Mouse (Mus musculus) midbrain, embryonic 12.5 days (tissue): ENCODE data around the gene Bach1. TPM values are rescaled to one million over a fixed set of nuclear protein-coding genes. Genes with fewer than 3 reads are reported as not detected.

Experiments
- ATAC-seq: fragments of 200-750 bp; cut with Nextera tagmentation; 2 replicates; pipeline ENCODE4 v1.8.0; 2017; ENCODE audit warnings: low read depth, moderate TSS enrichment, moderate library complexity; ENCODE audit not compliant: low FRiP score
- H3K27ac ChIP-seq: fragments of 300-500 bp; sonication (generic); replicated peaks from 2 replicates; pipeline ENCODE4 v1.5.1; 2016; ENCODE audit warnings: mild to moderate bottlenecking
- H3K27me3 ChIP-seq: fragments of 300-500 bp; sonication (generic); 2 replicates; pipeline ENCODE4 v1.6.1; 2016; ENCODE audit warnings: mild to moderate bottlenecking
- H3K36me3 ChIP-seq: fragments of 300-500 bp; sonication (generic); 2 replicates; pipeline ENCODE4 v1.6.1; 2016
- H3K4me1 ChIP-seq: fragments of 300-500 bp; sonication (generic); 2 replicates; pipeline ENCODE4 v1.6.1; 2016
- H3K4me2 ChIP-seq: fragments of 300-500 bp; sonication (generic); replicated peaks from 2 replicates; pipeline ENCODE4 v1.6.1; 2016; ENCODE audit warnings: mild to moderate bottlenecking, moderate library complexity
- H3K4me3 ChIP-seq: fragments of 300-500 bp; sonication (generic); 2 replicates; pipeline ENCODE4 v1.5.1; 2016; ENCODE audit warnings: mild to moderate bottlenecking
- H3K9ac ChIP-seq: fragments of 300-500 bp; sonication (generic); replicated peaks from 2 replicates; pipeline ENCODE4 v1.6.1; 2016; ENCODE audit warnings: mild to moderate bottlenecking, moderate library complexity
- H3K9me3 ChIP-seq: fragments of 300-500 bp; sonication (generic); 2 replicates; pipeline ENCODE4 v1.6.1; 2016; ENCODE audit warnings: mild to moderate bottlenecking
- WGBS: fragments of 180-500 bp; shearing (Covaris S2); methylation state at CpG from one replicate; pipeline ENCODE4 v1.1.7; 2016; 5-methylcytosine and 5-hydroxymethylcytosine counted together
- polyA plus RNA-seq: library from polyadenylated mRNA; unstranded; fragments of >200 nt; fragmentation: Nextera tagmentation; extraction: Ambion mirVana; gene quantifications from 2 replicates; pipeline ENCODE4 v1.2.1, GENCODE M21; 2016

Gene Bach1
- polyA plus RNA-seq, 1 experiment from 2014 or later: 24.4 TPM

GRCm38 (mm10) chr16:87728703-87729102 is 30.0 kb downstream of the Bach1 start:
- WGBS: 92% methylated on average over 8 of the region's 8 CpGs
- Histone ChIP-seq H3K9me3 (no peaks in the 10 kb centered on the region), H3K4me2 (no peak overlapping the region), H3K27ac (no peak overlapping the region), H3K4me3 (no peak overlapping the region), H3K4me1 (no peaks in the 10 kb centered on the region), H3K27me3 (no peaks in the 10 kb centered on the region), H3K9ac (no peak overlapping the region), H3K36me3 (peaks cover 53% of the 10 kb centered on the region)
- ATAC-seq: no peak

GRCm38 (mm10) chr16:87729469-87729868 is 30.7 kb downstream of the Bach1 start:
- Histone ChIP-seq H3K9ac (no peak overlapping the region), H3K27ac (no peak overlapping the region), H3K4me3 (no peak overlapping the region), H3K27me3 (no peaks in the 10 kb centered on the region), H3K9me3 (no peaks in the 10 kb centered on the region), H3K4me1 (no peaks in the 10 kb centered on the region), H3K36me3 (peaks cover 54% of the 10 kb centered on the region), H3K4me2 (no peak overlapping the region)
- WGBS: 94% methylated on average over 20 of the region's 20 CpGs
- ATAC-seq: no peak

- ATAC-seq: no peak
- H3K36me3 ChIP-seq: peaks cover 20% of the 10 kb centered on the region
- H3K9ac ChIP-seq: no peak overlapping the region
- WGBS: 90% methylated on average over 4 of the region's 4 CpGs
- H3K27ac ChIP-seq: no peak overlapping the region
- no peaks in the 10 kb centered on the region for H3K27me3 ChIP-seq
- no peaks in the 10 kb centered on the region for H3K4me1 ChIP-seq
- no peak overlapping the region for H3K4me3 ChIP-seq
- no peaks in the 10 kb centered on the region for H3K9me3 ChIP-seq
- no peak overlapping the region for H3K4me2 ChIP-seq
Measured at GRCm38 (mm10) chr16:87734868-87735381, 36.2 kb downstream of the Bach1 start.

- WGBS: 93% methylated on average over 11 of the region's 11 CpGs
- no peaks in the 10 kb centered on the region for H3K4me1 ChIP-seq
- ATAC-seq: no peak
Measured at GRCm38 (mm10) chr16:87736106-87736505, 37.4 kb downstream of the Bach1 start.

DNA sequence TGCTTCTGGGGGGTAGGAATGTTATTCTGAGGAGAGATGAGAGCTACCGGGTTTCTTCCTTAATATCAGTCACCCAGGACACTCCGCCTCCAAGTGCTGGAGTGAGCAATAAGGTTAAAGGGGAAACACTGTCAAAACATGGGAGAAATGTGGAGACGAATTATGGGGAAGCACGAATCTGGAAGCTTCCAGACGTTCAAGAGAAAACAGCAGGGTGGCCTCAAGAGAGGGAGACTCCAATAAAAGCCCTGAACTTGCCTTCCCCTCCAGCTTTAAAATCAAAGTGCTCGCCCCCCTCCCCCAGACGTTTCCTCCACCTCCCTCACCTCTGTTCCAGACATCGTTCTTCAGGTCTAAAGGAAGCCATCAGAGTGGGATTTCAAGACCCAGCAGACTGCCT is 38.6 kb downstream of the Bach1 start:
- H3K4me2 ChIP-seq: no peak overlapping the region
- no peaks in the 10 kb centered on the region for H3K4me1 ChIP-seq
- no peak overlapping the region for H3K9ac ChIP-seq
- H3K27me3 ChIP-seq: no peaks in the 10 kb centered on the region
- WGBS: 80% methylated on average over 8 of the region's 8 CpGs
- no peaks in the 10 kb centered on the region for H3K9me3 ChIP-seq
- 0 out of 2 replicates have a peak, but pooled peaks cover 4% of the 10 kb centered on the region for H3K36me3 ChIP-seq
- H3K4me3 ChIP-seq: no peak overlapping the region
- H3K27ac ChIP-seq: no peak overlapping the region
- ATAC-seq: no peak

More at GRCm38 (mm10) chr16:87736106-87736505, 37.4 kb downstream of the Bach1 start:
- Histone ChIP-seq H3K4me2 (no peak overlapping the region), H3K27me3 (no peaks in the 10 kb centered on the region), H3K36me3 (peaks cover 8% of the 10 kb centered on the region; the same call in 1 of the 2 replicates), H3K9ac (no peak overlapping the region), H3K9me3 (no peaks in the 10 kb centered on the region), H3K27ac (no peak overlapping the region), H3K4me3 (no peak overlapping the region)

GRCm38 (mm10) chr16:87737842-87738639 is 39.3 kb downstream of the Bach1 start:
- WGBS: 91% methylated on average over 21 of the region's 21 CpGs
- ATAC-seq: no peak
- H3K9ac ChIP-seq: no peak overlapping the region
- H3K27ac ChIP-seq: no peak overlapping the region
- no peaks in the 10 kb centered on the region for H3K9me3 ChIP-seq
- no peak overlapping the region for H3K4me2 ChIP-seq
- no peaks in the 10 kb centered on the region for H3K27me3 ChIP-seq
- 0 out of 2 replicates have a peak, but pooled peaks cover 4% of the 10 kb centered on the region for H3K36me3 ChIP-seq
- H3K4me3 ChIP-seq: no peak overlapping the region
- H3K4me1 ChIP-seq: no peaks in the 10 kb centered on the region

DNA sequence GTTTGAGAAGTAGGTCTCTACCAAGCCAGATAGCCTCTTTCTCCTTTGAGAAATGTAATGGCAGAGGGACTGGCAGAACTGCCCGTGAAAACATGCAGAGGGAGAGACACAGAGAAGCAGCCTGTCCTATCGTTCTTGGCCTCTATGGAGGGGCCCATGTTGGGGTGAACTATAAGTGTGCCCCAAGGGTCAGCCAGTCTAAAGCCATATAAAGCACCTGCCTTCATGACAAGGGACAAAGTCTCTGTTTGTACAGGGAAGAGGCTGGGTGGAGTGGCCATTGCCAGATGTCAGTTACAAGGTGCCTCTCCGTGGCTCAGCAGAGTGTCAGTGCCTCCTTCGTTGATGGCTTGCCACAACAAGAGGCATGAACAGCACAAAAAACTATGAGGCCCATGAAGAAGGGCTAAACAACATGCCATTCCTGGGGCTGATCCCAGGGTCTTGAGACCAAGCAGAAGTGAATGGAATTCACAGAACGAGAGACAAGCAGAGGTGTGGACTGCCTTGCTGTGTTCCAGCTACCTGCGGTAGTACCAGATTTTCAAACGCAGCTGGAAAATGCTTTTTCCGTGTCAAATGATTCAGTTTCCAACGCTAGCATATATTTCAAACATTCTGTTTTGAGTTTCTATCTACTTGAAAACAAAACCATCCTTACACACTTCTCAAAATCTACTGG is 42.4 kb downstream of the Bach1 start:
- H3K27ac ChIP-seq: no peak overlapping the region
- no peak overlapping the region for H3K4me3 ChIP-seq
- 91% methylated on average over 9 of the region's 9 CpGs for WGBS
- no peaks in the 10 kb centered on the region for H3K36me3 ChIP-seq
- no peaks in the 10 kb centered on the region for H3K9me3 ChIP-seq
- no peak for ATAC-seq
- H3K4me1 ChIP-seq: no peaks in the 10 kb centered on the region; the same call in 1 of the 2 replicates
- no peak overlapping the region for H3K9ac ChIP-seq
- H3K27me3 ChIP-seq: no peaks in the 10 kb centered on the region
- no peak overlapping the region for H3K4me2 ChIP-seq

- H3K9ac ChIP-seq: no peak overlapping the region
- no peaks in the 10 kb centered on the region; the same call in 1 of the 2 replicates for H3K4me1 ChIP-seq
- H3K27ac ChIP-seq: no peak overlapping the region
- H3K9me3 ChIP-seq: 0 out of 2 replicates have a peak, but pooled peaks cover 5% of the 10 kb centered on the region
- no peak overlapping the region for H3K4me3 ChIP-seq
- H3K36me3 ChIP-seq: no peaks in the 10 kb centered on the region
- no peak overlapping the region for H3K4me2 ChIP-seq
- ATAC-seq: no peak
- 34% methylated on average over 3 of the region's 3 CpGs for WGBS
- no peaks in the 10 kb centered on the region for H3K27me3 ChIP-seq
Measured at GRCm38 (mm10) chr16:87743661-87744060, 44.9 kb downstream of the Bach1 start.

GRCm38 (mm10) chr16:87744338-87744737 is 45.6 kb downstream of the Bach1 start:
- Histone ChIP-seq H3K9me3 (0 out of 2 replicates have a peak, but pooled peaks cover 5% of the 10 kb centered on the region), H3K4me2 (no peak overlapping the region), H3K4me1 (no peaks in the 10 kb centered on the region; the same call in 1 of the 2 replicates), H3K36me3 (no peaks in the 10 kb centered on the region), H3K4me3 (no peak overlapping the region), H3K27me3 (no peaks in the 10 kb centered on the region), H3K9ac (no peak overlapping the region), H3K27ac (no peak overlapping the region)
- 91% methylated on average over 2 of the region's 2 CpGs for WGBS
- ATAC-seq: no peak

DNA sequence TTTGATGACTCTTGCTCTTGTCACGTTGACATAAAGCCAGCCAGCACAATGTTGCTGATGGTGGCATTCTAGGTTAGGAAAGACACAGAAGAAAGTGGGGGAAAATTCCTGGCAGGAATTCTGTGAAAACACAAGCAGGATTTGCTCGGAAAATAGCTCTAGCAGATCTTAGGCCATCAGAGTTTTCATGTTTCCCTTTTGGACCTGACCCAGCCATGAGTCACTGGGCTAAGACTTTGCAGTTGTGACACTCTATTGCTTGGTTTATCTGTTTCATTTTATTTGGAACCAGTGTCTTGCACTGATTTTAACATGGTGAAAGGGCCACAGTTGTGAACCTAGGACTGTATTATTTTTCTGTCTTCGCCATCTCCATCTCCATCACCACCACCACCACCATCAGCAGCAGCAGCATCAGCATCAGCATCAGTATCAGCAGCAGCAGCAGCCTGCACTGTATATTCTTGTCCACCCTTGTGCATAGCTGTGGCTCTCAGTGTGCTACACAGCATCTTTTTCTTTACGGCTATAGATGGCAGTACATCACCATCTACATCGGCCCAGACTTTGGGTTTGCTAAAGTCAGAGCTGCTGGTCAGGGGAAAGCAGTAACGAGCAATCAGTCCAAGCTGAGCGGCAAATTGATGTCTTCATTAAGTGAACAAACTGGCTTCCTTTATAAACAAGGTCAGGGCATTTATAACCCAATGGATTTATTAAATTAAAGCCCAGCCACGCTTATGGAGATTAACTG is 46.6 kb downstream of the Bach1 start:
- H3K4me1 ChIP-seq: no peaks in the 10 kb centered on the region; the same call in 1 of the 2 replicates
- WGBS: 78% methylated on average over 8 of the region's 8 CpGs
- H3K9me3 ChIP-seq: 0 out of 2 replicates have a peak, but pooled peaks cover 5% of the 10 kb centered on the region
- ATAC-seq: no peak
- no peak overlapping the region for H3K4me3 ChIP-seq
- no peak overlapping the region for H3K9ac ChIP-seq
- H3K27me3 ChIP-seq: no peaks in the 10 kb centered on the region
- H3K36me3 ChIP-seq: no peaks in the 10 kb centered on the region
- no peak overlapping the region for H3K4me2 ChIP-seq
- no peak overlapping the region for H3K27ac ChIP-seq

GRCm38 (mm10) chr16:87746728-87747127 is 48.0 kb downstream of the Bach1 start:
- Histone ChIP-seq H3K9ac (no peak overlapping the region), H3K36me3 (no peaks in the 10 kb centered on the region), H3K4me3 (no peak overlapping the region), H3K27ac (no peak overlapping the region), H3K9me3 (0 out of 2 replicates have a peak, but pooled peaks cover 5% of the 10 kb centered on the region), H3K27me3 (no peaks in the 10 kb centered on the region), H3K4me1 (no peaks in the 10 kb centered on the region; the same call in 1 of the 2 replicates), H3K4me2 (no peak overlapping the region)
- 21% methylated on average over 5 of the region's 5 CpGs for WGBS
- ATAC-seq: no peak
